Mouse (Mus musculus) heart, adult 9 months (tissue): ENCODE data around the gene Phc1.
"Not testable (repeated sequence)": the region's sequence is repeated elsewhere in the genome, so short reads cannot be mapped to it uniquely, and the experiment has no call there.

Source experiments
- DNase-seq, 2 experiments: peaks; one replicate each; pipeline ENCODE4 v3.0.0; 2022; ENCODE audit warnings: low spot score in 2 of 2

Phc1 gene

DNA sequence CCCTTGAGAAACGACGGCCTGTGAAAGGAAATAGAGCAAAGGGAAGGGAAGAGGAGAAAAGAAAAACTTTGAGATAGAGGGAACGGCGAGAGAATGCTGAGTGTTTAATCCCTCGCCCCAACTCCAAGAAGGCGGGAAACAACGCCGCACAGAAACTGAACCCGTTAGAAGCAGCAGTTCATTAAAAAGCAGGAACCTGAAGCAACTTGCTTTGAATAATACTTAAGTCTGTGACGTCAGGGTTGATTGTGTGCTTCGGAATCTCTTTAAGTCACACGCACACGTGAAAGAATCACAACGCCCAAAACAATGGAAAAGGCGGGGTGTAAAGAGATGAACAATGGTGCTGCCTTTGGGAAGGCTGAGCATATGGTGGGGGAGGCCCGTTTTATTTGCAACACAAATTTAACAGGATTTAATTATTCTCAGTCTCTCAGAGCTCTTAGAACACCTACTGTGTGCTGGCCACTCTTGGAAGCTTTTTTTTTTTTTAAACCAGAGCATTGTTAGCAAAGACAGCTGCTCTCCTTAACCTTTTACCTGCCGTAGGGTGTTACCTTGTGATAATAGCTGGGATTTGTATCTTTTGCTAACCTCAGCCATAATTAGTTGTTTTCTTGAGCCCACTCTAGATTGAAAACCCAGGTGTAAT, at the start of gene Phc1:
TSS of gene Phc1 (minus strand) at position 213 of the 652 bp plus-strand sequence.
- DNase-seq: peak in 1 of 2 experiments; percentile 14

DNA sequence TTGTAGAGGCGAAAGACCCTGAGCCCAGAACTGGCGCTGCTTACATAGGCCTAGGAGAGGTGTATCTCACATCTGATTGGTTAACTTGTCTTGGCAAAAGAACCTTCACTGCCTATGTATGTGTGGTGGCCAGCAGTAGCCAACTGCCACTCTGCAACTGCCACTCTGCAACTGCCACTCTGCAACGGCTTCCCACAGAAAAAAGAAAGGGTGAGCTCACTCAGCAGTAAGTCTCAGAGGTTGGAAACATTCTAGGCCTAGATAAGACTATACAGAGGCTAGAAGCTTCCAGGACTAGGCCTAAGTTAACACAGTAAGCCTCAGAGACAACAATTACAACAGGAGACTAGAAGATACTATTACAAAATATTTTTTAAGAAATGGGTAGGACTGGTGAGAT, 49.6 kb upstream of the Phc1 start:
- not testable (repeated sequence) for DNase-seq

DNA sequence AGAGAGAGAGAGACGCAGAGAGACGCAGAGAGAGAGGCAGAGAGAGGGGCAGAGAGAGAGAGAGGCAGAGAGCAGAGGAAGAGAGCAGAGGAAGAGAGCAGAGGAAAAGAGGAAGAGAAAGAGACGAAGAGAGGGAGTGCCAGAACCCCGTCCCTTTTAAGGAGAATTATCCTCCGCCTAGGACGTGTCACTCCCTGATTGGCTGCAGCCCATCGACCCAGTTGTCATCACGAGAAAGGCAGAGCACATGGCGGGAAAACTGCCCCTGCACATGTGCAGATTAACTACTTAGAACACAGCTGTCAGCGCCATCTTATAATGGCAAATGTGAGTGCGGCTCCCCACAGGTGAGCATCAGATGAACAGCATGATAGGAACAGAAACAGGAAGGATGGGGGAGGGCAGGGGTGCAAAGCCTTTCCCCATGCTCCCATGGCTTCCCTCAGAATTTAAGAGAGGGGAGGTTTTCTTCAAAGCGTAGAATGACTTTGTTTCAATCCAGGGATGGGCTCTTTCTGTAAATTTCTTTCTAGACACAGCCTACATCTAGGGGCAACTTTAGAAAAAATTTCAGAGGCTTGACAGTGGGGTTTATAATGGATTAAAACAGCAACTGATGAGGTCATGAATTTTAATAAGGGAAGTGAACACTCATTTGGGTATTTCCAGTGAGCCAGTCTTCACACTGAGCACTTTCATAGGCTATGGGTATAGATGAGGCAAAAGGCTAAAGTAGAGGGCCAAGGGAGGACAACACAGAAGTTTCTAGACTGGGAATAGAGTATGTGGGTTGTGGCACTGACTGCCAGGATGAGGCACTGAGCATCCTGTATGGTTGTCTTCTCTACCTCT, 47.0 kb upstream of the Phc1 start:
- not testable (repeated sequence) for DNase-seq

DNA sequence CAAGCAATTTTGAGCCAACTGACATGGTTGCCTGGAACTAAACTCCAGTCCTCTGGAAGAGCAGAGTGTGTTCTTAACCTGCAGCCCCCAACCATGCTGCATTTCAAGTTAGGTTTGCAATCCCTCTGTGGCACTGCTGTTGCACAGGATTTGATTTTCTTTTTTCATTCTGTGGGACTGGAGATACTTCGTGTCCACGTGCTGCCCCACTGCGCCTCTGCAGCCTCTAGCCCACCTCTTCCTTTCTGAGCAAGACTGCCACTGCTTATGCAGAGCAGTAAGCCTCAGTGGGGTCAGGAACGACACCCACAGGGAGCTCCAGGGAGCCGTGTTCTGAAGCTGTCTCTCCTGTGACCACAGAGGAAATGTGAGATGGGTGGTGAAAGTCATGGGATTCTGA, 45.4 kb upstream of the Phc1 start:
- DNase-seq: no peak

DNA sequence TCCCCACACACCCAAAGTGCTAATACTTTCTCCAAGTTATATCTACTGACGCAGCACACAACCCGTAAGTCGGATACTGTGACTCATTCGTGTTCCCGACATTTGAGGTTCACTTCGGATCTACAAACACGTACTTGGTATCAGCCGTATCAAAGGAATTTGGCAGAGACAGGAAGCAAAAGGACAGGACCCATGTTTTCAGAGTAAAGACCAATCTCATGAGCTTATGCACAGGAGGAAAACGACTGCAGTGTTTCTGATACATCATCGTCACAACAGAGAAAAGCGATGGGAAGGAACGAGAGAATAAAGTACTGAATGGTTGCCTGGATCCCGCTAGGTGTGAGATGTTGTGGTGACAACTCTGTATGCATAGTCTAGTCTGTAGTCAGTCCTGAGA, 44.5 kb upstream of the Phc1 start:
- DNase-seq: no peak

DNA sequence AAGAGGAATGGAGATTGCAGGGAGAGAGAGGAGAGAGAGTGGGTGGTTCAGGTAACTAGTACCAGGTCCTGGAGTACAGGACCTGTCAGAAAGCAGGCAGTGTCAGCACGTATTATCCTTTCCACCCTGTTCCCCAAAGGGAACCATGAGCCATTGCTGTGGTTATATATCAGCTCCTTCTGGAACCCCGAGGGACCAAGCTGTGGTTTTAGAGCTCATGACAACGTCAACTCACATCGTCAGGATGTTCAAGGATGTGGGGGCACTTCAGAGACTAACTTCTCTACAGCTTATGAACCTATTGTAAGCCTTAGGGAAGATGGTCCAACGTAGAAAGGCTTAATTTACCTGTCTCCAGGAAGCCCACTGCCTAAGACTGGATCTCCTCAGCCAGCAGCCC, 42.9 kb upstream of the Phc1 start:
- no peak for DNase-seq

DNA sequence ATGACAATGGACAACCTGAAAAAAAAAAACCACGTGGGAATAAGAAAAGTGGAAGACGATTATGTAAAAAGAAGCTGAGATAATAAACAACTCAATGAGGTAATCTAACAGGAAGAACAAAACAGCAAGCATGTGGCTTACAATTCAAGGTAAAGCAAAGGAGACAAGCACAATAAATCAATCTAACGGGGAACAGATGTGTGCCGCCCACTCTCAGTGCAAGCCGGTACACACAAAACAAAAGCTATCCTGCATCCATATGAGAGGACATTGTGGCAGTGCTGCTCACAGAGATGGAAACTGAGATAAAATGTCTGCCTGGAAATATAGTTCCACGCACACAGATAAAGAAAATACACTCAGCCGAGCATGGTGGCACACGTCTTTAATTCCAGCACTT, 41.7 kb upstream of the Phc1 start:
- DNase-seq: no peak

DNA sequence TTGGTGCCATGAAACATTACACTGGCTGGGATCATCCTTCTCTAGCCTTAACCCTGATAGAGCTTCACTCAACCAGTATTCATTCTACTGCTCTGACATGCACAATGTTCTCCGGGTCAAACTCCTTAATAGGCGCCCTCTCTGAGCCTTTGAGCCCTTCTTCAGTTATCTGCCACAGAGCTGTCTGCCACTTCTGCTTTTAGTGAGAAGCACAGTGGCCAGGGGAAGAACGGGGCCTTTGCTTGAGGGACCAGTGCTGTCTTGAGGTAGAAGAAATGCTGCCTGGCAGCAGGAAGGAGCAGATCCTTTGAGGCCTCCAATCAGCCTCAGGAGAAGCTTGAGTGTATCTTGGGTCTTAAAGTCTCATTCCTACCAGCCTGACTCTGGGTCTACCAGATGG, 27.9 kb upstream of the Phc1 start:
- DNase-seq: no peak

DNA sequence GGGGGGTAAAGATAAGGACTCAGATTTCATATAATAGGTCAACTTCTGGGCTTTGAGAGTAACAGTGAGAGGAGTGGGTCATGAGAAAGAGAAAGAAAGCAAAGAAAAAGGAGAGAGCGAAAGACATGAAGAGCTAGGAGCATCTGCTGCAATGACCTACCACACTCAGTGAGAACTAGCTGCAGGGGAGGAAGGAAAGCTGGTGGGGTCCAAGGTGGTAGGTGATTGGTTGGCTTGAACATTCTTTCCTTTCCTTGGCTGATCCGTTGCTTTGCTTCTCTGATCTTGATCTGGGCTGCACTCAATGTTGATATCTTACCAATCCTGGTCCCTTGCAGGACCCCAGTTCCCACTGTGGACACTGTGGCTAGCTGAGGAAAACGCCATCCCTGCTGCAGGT, 26.6 kb upstream of the Phc1 start:
- DNase-seq: no peak

DNA sequence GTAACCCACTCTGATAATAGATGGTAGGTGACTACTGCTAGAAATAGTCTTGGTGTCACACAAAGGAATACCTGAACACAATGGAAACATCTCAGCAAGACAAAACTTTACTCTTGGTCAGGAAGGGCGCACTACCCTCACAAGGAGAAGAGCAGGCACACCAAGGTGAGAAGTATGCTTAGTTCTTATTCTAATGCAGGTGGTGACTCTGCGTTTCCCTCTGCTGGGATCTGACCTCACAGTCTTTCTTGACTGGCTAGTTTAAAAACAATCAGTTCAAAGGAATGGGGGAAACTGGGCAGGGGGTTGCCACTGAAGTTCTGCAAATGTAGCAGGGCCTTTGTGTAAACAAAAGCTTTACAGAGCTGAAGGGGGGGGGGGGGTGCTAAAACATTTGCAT, 25.9 kb upstream of the Phc1 start:
- no peak for DNase-seq

DNA sequence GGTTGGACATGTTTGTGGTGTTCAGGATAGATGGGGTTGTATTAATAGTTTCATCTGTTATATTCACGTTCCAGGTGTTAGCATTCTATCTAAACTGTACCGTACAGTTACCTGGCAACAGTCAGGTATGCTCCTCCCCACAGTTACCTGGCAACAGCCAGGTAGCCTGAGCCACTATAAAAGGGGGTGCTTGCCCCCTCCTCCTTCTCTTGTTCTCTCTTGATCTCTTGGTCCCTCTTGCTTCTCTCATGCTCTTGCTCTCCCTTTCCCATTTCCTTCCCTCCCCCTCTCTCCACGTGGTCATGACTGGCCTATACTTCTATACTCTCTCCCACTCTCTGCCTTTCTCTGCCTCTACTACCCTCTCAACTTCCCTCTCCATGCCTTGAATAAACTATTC, 25.3 kb upstream of the Phc1 start:
- DNase-seq: no peak

DNA sequence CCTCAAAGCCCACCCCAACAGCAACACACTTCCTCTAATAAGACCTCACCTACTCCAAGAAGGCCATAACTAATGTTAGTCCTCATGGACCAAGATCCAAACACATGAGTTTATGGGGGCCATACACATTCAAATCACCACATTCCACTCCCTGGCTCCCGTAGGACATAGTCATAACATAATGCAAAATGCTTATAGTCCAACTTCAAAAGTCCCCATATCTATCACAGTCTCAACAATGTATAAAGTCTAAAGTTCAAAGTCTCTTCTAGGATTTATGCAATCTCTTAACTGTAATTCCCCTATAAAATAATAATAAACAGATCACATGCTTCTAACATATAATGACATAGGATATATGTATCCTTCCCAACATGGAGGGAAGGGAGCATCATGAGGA, 16.7 kb upstream of the Phc1 start:
- no peak for DNase-seq

DNA sequence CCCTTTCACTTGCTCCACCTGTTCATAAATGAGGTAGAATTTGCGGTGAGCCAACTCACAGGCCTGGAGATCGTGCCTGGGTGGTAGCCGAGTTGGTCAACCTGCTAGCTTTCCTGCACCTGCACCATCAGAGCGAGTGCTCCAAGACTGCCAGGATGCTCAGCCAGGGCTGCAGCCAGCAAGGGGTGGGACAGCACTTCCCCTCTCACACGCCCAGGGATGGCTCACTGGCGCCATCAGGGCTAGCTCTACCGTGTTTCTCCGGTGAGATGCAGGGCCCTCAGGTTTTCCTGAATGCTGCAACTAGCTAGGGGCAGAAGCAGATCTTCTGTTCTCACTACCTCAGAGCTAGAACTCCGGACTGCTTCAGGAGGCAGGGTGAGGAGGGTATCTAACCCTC, 15.5 kb upstream of the Phc1 start:
- DNase-seq: no peak

DNA sequence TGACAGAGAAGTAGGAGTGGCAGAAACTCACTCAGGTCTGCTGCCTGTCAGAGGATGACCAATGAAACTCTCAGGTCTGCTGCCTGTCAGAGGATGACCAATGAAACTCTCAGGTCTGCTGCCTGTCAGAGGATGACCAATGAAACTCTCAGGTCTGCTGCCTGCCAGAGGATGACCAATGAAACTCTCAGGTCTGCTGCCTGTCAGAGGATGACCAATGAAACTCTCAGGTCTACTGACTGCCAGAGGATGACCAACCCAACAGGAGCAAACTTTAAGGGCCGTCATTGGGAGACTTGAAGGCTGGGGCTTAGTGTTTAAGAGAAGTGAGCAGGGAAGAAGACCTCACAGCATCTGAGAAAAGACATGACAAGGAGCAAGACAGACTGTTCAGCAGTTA, 7.0 kb upstream of the Phc1 start:
- DNase-seq: not testable (repeated sequence)

DNA sequence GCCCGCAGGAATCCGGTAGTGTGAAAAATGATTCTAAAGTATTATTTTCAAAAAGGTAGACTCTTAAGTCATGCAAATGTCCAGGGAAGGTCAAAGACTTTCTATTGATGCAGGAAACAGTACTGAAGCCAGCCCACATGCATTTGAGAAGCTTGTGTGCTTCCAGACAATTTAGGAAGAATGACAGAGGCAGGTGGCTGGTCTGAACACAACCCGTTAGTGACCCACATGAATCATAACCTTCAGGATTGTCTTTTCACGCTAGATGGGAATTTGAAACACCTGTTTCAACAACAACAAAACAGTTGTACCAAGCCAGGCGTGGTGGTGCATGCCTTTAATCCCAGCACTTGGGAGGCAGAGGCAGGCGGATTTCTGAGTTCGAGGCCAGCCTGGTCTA, 6.0 kb upstream of the Phc1 start:
- no peak for DNase-seq

DNA sequence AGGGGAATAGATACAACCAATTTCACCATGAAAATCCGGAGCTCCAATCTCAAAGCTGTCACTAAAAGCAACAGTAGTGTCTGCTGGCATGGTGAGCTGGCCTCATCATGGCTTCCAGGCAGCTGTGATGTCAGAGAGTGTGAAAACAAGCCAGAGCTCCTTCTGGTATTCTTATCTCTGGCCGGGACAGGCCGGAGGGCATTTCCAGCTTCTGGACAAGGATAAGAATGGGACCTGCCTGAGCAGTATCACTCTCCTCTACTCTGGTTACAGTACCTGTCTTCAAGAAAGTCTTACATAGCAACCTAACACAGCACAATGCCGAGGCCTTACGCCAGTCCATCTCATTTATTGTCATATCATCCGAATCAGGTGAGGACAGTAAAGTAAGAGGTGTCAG, 5.4 kb upstream of the Phc1 start:
- DNase-seq: no peak

DNA sequence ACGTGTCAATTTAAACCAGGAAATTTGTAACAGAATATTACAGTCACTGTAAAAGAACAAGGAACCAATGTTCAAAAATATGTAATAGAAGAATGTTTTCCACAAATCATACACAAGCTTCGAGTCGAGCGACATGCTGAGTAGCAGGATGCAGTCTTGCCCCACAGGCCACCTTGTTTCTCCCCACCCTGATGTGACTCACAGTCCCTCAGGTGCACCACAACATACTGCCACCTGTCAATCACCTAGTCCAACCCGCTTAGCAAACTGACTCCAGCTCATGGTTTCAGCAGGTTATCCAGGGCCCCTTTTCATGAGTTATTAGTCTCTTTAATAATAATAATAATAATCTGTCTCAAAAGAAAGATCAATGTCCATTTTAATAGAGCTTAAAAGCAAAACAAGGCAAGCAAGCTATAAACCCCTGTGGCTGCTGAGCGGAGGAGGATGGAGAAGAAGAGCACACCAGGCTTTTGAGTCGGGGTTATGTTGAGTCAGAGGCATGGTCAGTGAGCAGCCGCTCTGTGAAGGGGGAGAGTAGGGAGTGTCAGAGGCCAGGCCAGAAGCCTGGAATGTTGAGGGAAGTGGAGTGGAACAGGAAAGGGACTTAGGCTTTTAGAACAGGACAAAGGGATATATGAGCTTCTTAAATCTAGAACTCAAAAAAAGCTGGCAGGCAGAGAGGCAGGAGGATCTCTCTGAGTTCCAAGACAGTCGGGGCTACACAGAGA, 4.2 kb upstream of the Phc1 start:
- DNase-seq: no peak

DNA sequence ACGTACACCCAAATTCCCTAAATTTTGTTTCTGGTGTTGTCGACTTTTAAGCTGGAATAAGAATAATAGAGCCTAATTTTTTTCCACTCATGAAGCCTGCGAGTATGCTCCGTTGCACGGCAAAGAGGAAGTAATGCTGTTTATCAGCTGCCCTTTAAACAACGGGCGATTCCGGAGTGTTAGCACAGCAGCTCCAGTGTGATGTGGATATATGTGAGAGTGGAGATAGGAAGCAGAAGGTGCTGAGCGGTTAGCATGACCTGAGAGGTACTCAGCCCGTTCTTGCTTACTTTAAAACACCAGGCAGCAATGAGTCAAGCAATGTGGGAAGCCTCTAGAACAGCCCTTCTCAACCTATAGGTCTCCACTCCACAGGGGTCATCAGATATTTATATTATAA, 3.4 kb upstream of the Phc1 start:
- no peak for DNase-seq

DNA sequence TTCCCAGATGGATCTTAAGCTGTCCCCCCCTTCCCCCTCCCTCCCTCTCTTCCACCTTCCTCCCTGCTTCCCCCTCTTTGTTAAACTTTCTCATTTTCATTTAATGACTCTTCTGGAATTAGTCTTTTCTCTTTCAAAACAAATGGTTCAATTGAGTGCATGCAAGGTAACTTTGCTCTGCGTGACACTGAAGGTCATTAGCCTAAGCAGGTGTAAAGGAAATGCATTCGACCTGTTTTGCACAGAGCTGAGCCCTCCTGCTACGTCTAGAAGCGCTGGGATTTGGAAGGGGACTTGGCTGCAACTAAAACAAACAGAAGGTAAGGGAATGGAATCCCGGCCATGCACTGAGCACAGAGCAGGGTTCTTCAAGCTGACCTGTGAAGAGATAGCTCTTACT, 1.8 kb upstream of the Phc1 start:
- DNase-seq: no peak

DNA sequence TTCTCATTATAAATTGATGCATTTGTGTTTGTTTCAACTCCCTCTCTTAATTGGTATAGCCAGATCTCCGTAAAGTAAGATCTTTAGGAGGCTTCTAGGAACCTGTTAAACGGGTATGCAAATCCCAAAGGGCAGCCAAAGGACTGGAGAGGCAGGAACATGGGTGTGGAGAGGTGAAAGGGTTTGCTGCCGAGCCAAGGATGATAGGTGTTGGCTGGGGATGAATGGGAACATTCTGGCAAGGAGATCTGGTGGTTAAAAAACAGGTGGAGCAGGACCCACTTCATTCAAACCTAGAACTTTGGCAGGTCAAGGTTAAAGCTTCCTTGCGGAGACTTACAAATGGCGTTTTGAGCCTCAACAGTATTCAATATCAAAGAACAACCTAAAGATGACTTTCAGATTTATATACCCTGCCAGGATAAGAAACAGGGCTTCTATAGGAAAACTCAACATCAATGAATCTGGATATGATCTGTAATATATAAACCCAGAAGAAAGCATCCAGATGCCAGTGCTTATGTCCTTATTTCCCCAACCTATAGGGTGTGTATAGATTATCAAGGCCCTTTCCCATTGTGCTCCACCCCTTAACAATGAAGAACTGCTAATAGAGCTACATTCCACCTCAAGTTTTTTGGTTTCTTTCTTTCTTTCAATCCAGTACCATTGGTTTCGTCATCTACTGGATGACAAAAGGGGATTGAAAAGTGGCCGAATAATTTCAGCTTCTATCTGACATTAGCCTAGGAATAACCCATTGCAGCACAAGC, 863 bp upstream of the Phc1 start:
- no peak for DNase-seq

DNA sequence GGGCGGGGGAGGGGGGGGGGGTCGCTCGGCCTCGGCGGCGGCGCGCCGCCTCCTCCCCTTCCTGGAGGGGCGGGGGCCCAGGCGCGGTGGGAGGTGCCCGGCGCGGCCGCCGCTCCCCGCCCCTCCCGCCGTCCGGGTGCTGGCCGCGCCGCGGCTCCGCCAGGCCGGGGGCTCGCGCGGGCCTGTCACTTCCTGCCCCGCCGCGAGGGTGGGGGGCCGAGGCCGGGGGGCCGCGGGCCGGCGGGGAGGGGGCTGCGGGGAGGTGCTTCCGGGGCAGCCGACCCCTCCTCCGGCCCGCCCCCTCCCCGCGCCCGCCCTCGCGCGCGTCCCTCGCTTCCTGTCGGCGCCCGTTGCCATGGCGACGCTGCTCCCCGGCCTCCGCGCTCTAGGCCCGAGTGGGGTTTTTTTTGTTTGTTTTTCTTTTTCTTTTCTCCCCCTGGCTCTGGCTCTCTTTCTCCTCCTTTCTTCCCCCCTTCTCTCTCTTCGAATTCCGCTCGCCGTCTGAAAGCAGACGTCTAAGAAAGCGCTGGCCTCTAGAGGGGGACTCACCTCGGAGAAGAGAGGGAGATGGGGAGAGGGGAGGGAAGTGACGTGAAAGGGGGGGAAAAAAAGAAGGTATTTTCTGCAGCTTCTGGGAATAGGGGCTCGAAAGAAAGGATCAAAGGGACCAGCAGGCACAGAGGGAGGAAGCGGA, 566 bp downstream of the Phc1 start:
- DNase-seq: peak; percentile 79 to 82
